Mouse (Mus musculus) c-Kit-positive CD71-negative TER-119-negative erythroid progenitor cells, embryonic 14.5 days (primary cell): Measurements from ENCODE around the gene Iqgap2.

ENCODE experiments used
- DNase-seq: peaks from one replicate; pipeline ENCODE4 v3.0.0-alpha.2; 2013; ENCODE audit warnings: low read depth

The Iqgap2 gene

GRCm38 (mm10) chr13:95583237-95584189 lies 308.2 kb downstream of the Iqgap2 start:
- no peak for DNase-seq

- DNase-seq = no peak
These were observed 309.9 kb downstream of the Iqgap2 start for GRCm38 (mm10) chr13:95581850-95582249.

GRCm38 (mm10) chr13:95578016-95578697 lies 313.6 kb downstream of the Iqgap2 start:
- no peak for DNase-seq
